In genomic region chr15:97809942-97810341, GRCm38 (mm10) we compare ENCODE assay signal across 10 mouse cellular contexts. TPM values are rescaled to one million over a fixed set of nuclear protein-coding genes. Genes with fewer than 3 reads are reported as not detected.
A peak's percentile ranks its signal among the peaks of the same experiment; 100 is the strongest.
DNase-seq lines count a peak whose midpoint lies in the region; ATAC-seq and TF ChIP-seq lines count a peak whose summit lies in the region.
"Had no signal": no experiment of that assay in that cellular context is flagged by ENCODE, and none has a peak within 500 bp of the region (broad histone marks: within the 10 kb centered on the region; RNA-seq: fewer than 3 reads in every experiment).

No protein-coding gene starts in this region.

- TF ChIP-seq CTCF in heart, postnatal 0 days (IDR thresholded peaks at IDR 0.05; ENCODE audit: low read depth), result peak; percentile 68
- TF ChIP-seq CTCF in kidney, postnatal 0 days (IDR thresholded peaks at IDR 0.05; ENCODE audit: low read depth), result peak; percentile 73

- 84% methylated on average over 5 of the region's 5 CpGs for WGBS in heart, postnatal 0 days
- WGBS in kidney, postnatal 0 days, result 83% methylated on average over 5 of the region's 5 CpGs
- WGBS in hindbrain, embryonic 14.5 days, result 82% methylated on average over 5 of the region's 5 CpGs

- no peak overlapping the region for H3K27ac ChIP-seq in heart, postnatal 0 days (ENCODE audit: low read depth)
- H3K27ac ChIP-seq in kidney, postnatal 0 days, result no peak overlapping the region
- no peak overlapping the region for H3K27ac ChIP-seq in hindbrain, embryonic 14.5 days

- no peak overlapping the region for H3K4me3 ChIP-seq in heart, postnatal 0 days (ENCODE audit: low read depth, low read length)
- H3K4me3 ChIP-seq in kidney, postnatal 0 days (replicated peaks; ENCODE audit: low read depth, low read length), result no peak overlapping the region
- H3K4me3 ChIP-seq in hindbrain, embryonic 14.5 days (replicated peaks; ENCODE audit: low read length), result no peak overlapping the region

- no peak overlapping the region for H3K4me2 ChIP-seq in heart, postnatal 0 days (ENCODE audit: low read depth, low read length)
- no peak overlapping the region for H3K4me2 ChIP-seq in kidney, postnatal 0 days (ENCODE audit: low read length)
- no peak overlapping the region for H3K4me2 ChIP-seq in hindbrain, embryonic 14.5 days (replicated peaks)

- H3K36me3 ChIP-seq in heart, postnatal 0 days (replicated peaks; ENCODE audit: control insufficient read depth, insufficient read depth, low read length), result peaks cover 60% of the 10 kb centered on the region
- H3K36me3 ChIP-seq in kidney, postnatal 0 days (ENCODE audit: insufficient read depth, low read length), result peaks cover 35% of the 10 kb centered on the region
- H3K36me3 ChIP-seq in hindbrain, embryonic 14.5 days (replicated peaks; ENCODE audit: control insufficient read depth, insufficient read depth), result peaks cover 48% of the 10 kb centered on the region

- ATAC-seq in heart, postnatal 0 days (ENCODE audit: insufficient read depth, low read depth), result no peak
- no peak for ATAC-seq in kidney, postnatal 0 days (replicated peaks; ENCODE audit: low FRiP score, low read depth)
- no peak for ATAC-seq in hindbrain, embryonic 14.5 days (ENCODE audit: low FRiP score)
- ATAC-seq: Patski had no signal

- H3K9ac ChIP-seq in heart, postnatal 0 days (replicated peaks; ENCODE audit: low read depth, low read length), result no peak overlapping the region
- H3K9ac ChIP-seq in kidney, postnatal 0 days (ENCODE audit: low read depth, low read length), result no peak overlapping the region
- no peak overlapping the region for H3K9ac ChIP-seq in hindbrain, embryonic 14.5 days

- no peak for TF ChIP-seq EP300 in heart, postnatal 0 days (IDR thresholded peaks at IDR 0.05; ENCODE audit: low read depth)

- no peaks in the 10 kb centered on the region for H3K9me3 ChIP-seq in heart, postnatal 0 days (replicated peaks; ENCODE audit: control insufficient read depth, low read length)
- H3K9me3 ChIP-seq in kidney, postnatal 0 days (replicated peaks; ENCODE audit: low read length), result no peaks in the 10 kb centered on the region
- no peaks in the 10 kb centered on the region for H3K9me3 ChIP-seq in hindbrain, embryonic 14.5 days (ENCODE audit: control insufficient read depth, low read length)

- no peaks in the 10 kb centered on the region for H3K27me3 ChIP-seq in heart, postnatal 0 days (ENCODE audit: control insufficient read depth, insufficient read depth, low read length)
- no peaks in the 10 kb centered on the region for H3K27me3 ChIP-seq in kidney, postnatal 0 days (ENCODE audit: insufficient read depth, low read length)
- H3K27me3 ChIP-seq in hindbrain, embryonic 14.5 days (ENCODE audit: control insufficient read depth, insufficient read depth, low read length), result no peaks in the 10 kb centered on the region
- H3K27me3 ChIP-seq: Patski had no signal

- no peak for DNase-seq in heart, postnatal 0 days (ENCODE audit: low spot score)
- no peak for DNase-seq in heart, adult 9 months (ENCODE audit: low spot score in 2 of 2)
- DNase-seq in 3T3-L1 (ENCODE audit: low read depth, low spot score), result peak; percentile 51
- peak; percentile 66 for DNase-seq in adipocyte (ENCODE audit: low spot score)
- peak; percentile 40 for DNase-seq in kidney, postnatal 0 days (ENCODE audit: low spot score)
- DNase-seq in gastrocnemius, postnatal 4 days (ENCODE audit: low spot score in 2 of 2), result no peak
- no peak for DNase-seq in urinary bladder, postnatal 4 days (ENCODE audit: low spot score in 2 of 2)
- DNase-seq in hindbrain, embryonic 14.5 days (ENCODE audit: low spot score), result no peak
- DNase-seq: cerebellum, postnatal 14 days had no signal

- peaks cover 37% of the 10 kb centered on the region for H3K4me1 ChIP-seq in heart, postnatal 0 days (ENCODE audit: control insufficient read depth, insufficient read depth)
- peaks cover 26% of the 10 kb centered on the region for H3K4me1 ChIP-seq in kidney, postnatal 0 days (replicated peaks; ENCODE audit: insufficient read depth, low read length)
- peaks cover 31% of the 10 kb centered on the region for H3K4me1 ChIP-seq in hindbrain, embryonic 14.5 days (replicated peaks; ENCODE audit: control insufficient read depth, insufficient read depth, low read length)

RNA-seq across cellular contexts. Expression of gene Slc48a1, which starts 31.6 kb away (rescaled TPM):
- total RNA-seq in heart, postnatal 0 days (2014; rRNA removed; ENCODE audit: low replicate concordance), result 56.5 and 76.1 TPM in 2 replicates
- polyA plus RNA-seq in heart, postnatal 0 days (2015; fragmentation: Nextera tagmentation; extraction: Ambion mirVana), result 90.9 and 92.1 TPM in 2 replicates
- polyA plus RNA-seq in kidney, postnatal 0 days (2015; fragmentation: Nextera tagmentation; extraction: Ambion mirVana), result 86.9 and 108 TPM in 2 replicates
- 10 to 100 TPM; 32.6 to 35.4 TPM for total RNA-seq in gastrocnemius, postnatal 4 days (2021)
- polyA plus RNA-seq in hindbrain, embryonic 14.5 days (2014; fragmentation: Nextera tagmentation; extraction: Ambion mirVana), result 92.6 and 101 TPM in 2 replicates

RNA-seq across cellular contexts. Expression of gene Hdac7, which starts 34.4 kb away (rescaled TPM):
- total RNA-seq in heart, postnatal 0 days (2014; rRNA removed; ENCODE audit: low replicate concordance), result 34.4 and 36.9 TPM in 2 replicates
- polyA plus RNA-seq in heart, postnatal 0 days (2015; fragmentation: Nextera tagmentation; extraction: Ambion mirVana), result 15.6 TPM in 2 replicates
- 24.5 and 24.7 TPM in 2 replicates for polyA plus RNA-seq in kidney, postnatal 0 days (2015; fragmentation: Nextera tagmentation; extraction: Ambion mirVana)
- 10 to 100 TPM; 53.6 to 57.9 TPM for total RNA-seq in gastrocnemius, postnatal 4 days (2021)
- 23.7 and 28.0 TPM in 2 replicates for polyA plus RNA-seq in hindbrain, embryonic 14.5 days (2014; fragmentation: Nextera tagmentation; extraction: Ambion mirVana)

RNA-seq across cellular contexts. Expression of gene Rapgef3, which starts 42.2 kb away (rescaled TPM):
- total RNA-seq in heart, postnatal 0 days (2014; rRNA removed; ENCODE audit: low replicate concordance), result 51.6 and 57.8 TPM in 2 replicates
- 15.5 and 17.6 TPM in 2 replicates for polyA plus RNA-seq in heart, postnatal 0 days (2015; fragmentation: Nextera tagmentation; extraction: Ambion mirVana)
- polyA plus RNA-seq in kidney, postnatal 0 days (2015; fragmentation: Nextera tagmentation; extraction: Ambion mirVana), result 27.5 and 29.2 TPM in 2 replicates
- 10 to 100 TPM in 1 of 2 experiments, 1 to 10 TPM in 1; 9.4 to 11.0 TPM for total RNA-seq in gastrocnemius, postnatal 4 days (2021)
- polyA plus RNA-seq in hindbrain, embryonic 14.5 days (2014; fragmentation: Nextera tagmentation; extraction: Ambion mirVana), result 7.3 and 9.6 TPM in 2 replicates

Comparison
In these comparisons a context has a peak if more than half of its experiments do, and no peak if none do; other contexts are left out.
1. DNase-seq: peak in 3T3-L1 (single experiment), adipocyte (single experiment) and kidney, postnatal 0 days (single experiment); none in heart, postnatal 0 days (single experiment), heart, adult 9 months (0 of 2), gastrocnemius, postnatal 4 days (0 of 2), urinary bladder, postnatal 4 days (0 of 2) and hindbrain, embryonic 14.5 days (single experiment).